Mouse (Mus musculus): ENCODE data around the gene Nptxr. TPM values are rescaled to one million over a fixed set of nuclear protein-coding genes. Genes with fewer than 3 reads are reported as not detected.
A peak's percentile ranks its signal among the peaks of the same experiment; 100 is the strongest.

Gene Nptxr
- polyA plus RNA-seq, 1 experiment, result 53.6 TPM

DNA sequence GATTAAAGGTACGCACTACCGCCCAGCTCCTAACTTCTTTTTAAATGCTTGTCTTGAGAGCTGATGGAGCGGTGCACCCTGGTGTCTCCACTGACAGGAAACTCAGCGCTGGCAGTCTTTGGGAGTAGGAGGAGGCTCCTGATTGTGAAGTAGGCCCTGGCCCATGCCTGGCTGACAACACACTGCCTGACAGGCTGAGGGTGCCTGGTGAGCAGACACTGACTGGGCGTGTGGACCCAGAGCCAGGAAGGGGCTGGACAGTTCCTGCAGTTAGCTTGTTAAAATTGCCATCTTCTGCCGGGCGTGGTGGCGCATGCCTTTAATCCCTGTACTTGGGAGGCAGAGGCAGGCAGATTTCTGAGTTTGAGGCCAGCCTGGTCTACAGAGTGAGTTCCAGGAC is 54.3 kb downstream of the Nptxr start:
- no peak for DNase-seq (ENCODE audit: low read depth)
- TF ChIP-seq POLR2A (IDR thresholded peaks at IDR 0.05; ENCODE audit: borderline replicate concordance, extremely low read depth, insufficient read depth, insufficient read length, poor library complexity, severe bottlenecking), result no peak
- TF ChIP-seq CTCF (IDR thresholded peaks at IDR 0.05; ENCODE audit: borderline replicate concordance, extremely low read depth, insufficient read depth, insufficient read length), result no peak

DNA sequence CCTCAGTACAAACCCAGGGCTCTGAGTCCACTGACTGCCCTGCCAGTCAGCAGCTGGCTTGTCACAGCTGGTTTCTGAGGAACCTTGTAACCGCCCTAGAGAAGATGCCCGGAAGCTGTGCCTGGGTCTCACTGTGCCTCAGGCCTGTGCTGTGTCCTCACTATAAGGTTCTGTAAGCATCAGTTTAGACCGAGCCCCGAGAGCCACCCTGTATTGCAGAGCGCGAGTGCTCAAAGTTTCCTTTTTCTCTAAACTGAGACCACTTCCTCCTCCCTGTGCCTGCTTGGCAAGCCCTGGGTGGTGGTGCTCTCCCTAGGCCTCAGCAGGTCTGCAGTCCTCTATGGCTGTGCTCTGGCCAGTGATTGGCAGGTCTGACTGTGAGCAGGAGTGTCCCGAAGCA is 55.4 kb downstream of the Nptxr start:
- TF ChIP-seq POLR2A (IDR thresholded peaks at IDR 0.05; ENCODE audit: borderline replicate concordance, extremely low read depth, insufficient read depth, insufficient read length, poor library complexity, severe bottlenecking) (no peak), CTCF (IDR thresholded peaks at IDR 0.05; ENCODE audit: borderline replicate concordance, extremely low read depth, insufficient read depth, insufficient read length) (no peak)
- DNase-seq (ENCODE audit: low read depth), result no peak

DNA sequence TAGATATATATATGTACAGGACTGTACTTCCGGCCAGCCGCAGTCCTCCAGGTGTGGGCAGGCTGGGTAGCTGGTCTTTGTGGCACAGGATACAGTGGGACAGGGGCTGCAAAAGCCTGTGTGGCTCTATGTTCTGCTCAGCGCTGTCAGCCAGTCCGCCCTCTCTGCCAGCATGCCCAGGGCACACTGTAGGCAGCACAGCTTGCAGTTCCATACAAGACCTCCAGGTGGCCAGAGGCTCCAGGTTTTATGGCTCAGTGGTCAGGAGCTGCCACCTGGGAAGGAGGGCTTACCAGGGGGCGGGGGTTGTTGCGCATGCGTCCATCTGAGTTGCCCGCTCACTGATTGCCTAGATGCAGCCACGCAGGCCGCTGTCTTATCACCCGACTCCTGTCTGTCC is 56.6 kb downstream of the Nptxr start:
- TF ChIP-seq CTCF (IDR thresholded peaks at IDR 0.05; ENCODE audit: borderline replicate concordance, extremely low read depth, insufficient read depth, insufficient read length) (peak; percentile 62; the same call in 1 of the 2 replicates), POLR2A (IDR thresholded peaks at IDR 0.05; ENCODE audit: borderline replicate concordance, extremely low read depth, insufficient read depth, insufficient read length, poor library complexity, severe bottlenecking) (no peak)
- peak; percentile 49 for DNase-seq (ENCODE audit: low read depth)

DNA sequence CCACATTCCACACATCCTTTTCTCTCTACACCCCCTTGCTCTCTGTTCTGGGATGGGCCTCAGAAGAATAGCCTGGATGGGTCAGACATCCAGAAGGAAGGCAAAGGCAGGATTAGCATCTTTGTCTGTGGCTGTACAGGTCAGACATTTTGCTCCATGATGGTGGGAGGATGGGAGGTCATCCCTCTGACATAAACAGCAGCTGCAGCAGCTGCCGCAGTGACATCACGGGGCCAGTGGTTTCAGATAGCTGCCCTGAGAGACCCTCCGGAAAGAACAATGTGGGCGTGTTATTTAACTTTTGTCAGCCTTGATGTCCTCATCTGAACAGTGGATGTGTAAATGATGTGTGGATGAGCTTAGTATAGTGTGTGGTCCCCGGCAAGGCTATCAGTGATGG is 58.7 kb downstream of the Nptxr start:
- DNase-seq (ENCODE audit: low read depth), result no peak
- no peak for TF ChIP-seq CTCF (IDR thresholded peaks at IDR 0.05; ENCODE audit: borderline replicate concordance, extremely low read depth, insufficient read depth, insufficient read length)
- TF ChIP-seq POLR2A (IDR thresholded peaks at IDR 0.05; ENCODE audit: borderline replicate concordance, extremely low read depth, insufficient read depth, insufficient read length, poor library complexity, severe bottlenecking), result no peak

DNA sequence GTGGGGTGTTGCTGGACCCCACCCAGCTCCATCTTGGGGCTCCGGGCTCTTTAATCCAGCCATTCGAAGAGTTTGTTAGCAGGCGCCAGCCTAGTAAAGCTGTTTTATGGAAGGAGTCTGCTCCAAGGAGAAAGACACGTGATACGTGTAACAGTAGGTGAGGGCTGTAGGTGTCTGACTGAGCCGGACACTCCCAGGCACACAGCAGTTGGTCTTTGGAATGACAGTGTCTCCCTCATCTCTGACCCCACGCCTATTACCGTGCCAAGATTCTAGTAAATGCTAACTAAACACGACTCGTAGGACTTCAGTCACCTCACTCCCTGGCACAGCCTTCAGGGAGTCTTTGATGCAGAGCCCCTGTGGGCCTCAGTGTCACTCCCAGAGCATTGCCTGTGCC is 59.3 kb downstream of the Nptxr start:
- TF ChIP-seq CTCF (IDR thresholded peaks at IDR 0.05; ENCODE audit: borderline replicate concordance, extremely low read depth, insufficient read depth, insufficient read length) (no peak), POLR2A (IDR thresholded peaks at IDR 0.05; ENCODE audit: borderline replicate concordance, extremely low read depth, insufficient read depth, insufficient read length, poor library complexity, severe bottlenecking) (no peak)
- no peak for DNase-seq (ENCODE audit: low read depth)

DNA sequence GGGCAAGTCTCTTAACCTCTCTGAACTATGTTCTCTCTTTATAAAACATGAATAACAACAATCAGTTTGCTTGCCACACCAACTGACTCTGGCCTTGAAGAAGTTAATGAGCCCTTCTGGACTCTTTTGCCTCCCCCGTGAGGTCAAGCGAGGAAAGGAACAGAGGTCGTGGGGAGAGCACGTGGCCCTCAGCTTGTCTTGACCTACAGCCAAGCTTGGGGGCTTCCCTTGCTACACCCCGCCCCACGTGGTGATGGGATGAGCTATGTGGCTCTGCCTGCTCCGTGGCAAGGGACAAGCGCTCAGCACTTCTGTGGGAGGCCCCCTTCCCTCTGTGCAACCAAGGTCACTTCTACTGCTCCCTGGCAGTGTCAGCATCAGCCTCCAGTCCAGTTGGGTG is 59.8 kb downstream of the Nptxr start:
- no peak for DNase-seq (ENCODE audit: low read depth)
- TF ChIP-seq CTCF (IDR thresholded peaks at IDR 0.05; ENCODE audit: borderline replicate concordance, extremely low read depth, insufficient read depth, insufficient read length) (no peak), POLR2A (IDR thresholded peaks at IDR 0.05; ENCODE audit: borderline replicate concordance, extremely low read depth, insufficient read depth, insufficient read length, poor library complexity, severe bottlenecking) (no peak)

DNA sequence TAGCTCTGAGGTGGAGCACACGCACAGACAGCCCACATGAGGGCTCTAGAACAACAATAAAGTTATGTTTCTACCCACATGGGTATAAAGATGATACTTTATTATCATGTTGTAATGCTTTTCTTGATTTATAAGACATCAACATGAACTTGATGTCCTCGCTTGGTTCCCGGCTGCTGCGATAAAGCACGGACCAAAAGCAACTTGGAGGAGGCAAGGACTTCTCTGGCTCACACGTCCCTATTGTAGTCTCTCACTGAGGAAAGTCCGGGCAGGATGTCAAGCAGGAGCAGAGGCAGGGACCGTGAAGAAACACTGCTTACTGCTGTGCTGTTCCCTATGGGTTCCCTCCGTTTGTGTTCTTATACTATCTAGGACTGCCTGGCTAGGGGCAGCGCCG is 60.6 kb downstream of the Nptxr start:
- DNase-seq (ENCODE audit: low read depth), result no peak
- no peak for TF ChIP-seq POLR2A (IDR thresholded peaks at IDR 0.05; ENCODE audit: borderline replicate concordance, extremely low read depth, insufficient read depth, insufficient read length, poor library complexity, severe bottlenecking)
- TF ChIP-seq CTCF (IDR thresholded peaks at IDR 0.05; ENCODE audit: borderline replicate concordance, extremely low read depth, insufficient read depth, insufficient read length), result no peak

DNA sequence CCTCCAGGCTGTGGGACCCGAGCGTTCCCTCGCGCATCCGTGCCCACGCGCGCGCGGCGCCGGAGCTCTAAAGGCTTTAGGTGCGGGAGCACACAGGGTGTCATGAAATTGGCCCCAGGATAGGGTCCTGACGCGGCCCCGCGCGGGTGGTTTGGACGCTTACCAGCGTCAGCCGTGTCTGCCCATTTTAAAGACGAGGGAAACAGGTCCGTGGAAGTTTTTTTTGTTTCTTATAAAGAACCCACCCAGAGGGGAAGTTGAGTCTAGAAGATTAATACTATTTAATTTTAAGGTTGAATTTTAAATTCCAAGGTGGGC is 61.9 kb downstream of the Nptxr start:
- no peak for DNase-seq (ENCODE audit: low read depth)
- no peak; the same call in 1 of the 2 replicates for TF ChIP-seq POLR2A (IDR thresholded peaks at IDR 0.05; ENCODE audit: borderline replicate concordance, extremely low read depth, insufficient read depth, insufficient read length, poor library complexity, severe bottlenecking)
- TF ChIP-seq CTCF (IDR thresholded peaks at IDR 0.05; ENCODE audit: borderline replicate concordance, extremely low read depth, insufficient read depth, insufficient read length), result no peak

DNA sequence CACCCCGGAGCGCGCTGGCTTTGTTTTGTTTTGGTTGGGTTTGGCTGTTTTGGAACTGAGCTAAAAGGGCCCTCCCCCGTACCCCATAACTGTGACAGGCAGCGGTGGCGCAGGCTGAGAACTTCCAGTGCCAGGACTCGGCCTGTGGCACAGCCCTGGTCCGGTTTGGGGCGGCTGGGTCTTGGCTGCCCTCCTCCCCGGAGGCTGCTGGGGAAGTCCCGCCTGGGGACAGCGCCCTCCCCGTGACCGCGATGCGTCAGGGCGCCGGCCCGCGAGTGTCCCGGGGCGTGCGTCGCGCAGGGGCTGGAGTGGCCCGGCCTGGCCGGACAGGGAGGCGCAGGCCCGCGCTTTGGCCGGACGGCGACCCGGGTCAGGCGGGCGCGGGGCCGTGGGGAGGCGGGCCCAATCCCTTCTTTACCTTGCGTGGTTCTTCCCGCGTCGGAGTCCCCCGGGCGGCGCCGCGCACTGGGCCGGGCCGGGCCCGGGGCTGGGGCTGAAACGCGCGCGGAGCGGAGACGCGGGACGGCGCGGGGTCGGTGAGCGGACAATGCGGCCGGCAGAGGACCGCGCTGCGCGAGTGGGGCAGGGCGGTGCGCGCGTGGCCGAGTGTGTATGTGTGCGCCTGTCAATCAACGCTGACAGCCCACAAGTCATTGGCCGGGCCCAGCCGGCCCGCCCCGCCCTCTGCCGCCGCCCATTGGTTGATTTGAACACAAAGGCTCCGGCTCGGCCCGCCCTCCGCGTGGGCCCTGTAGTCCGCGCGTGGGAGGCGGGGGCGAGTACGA is 62.5 kb downstream of the Nptxr start, which contains the start of gene Sun2:
Gene Sun2 (minus strand): TSS at position 616 of the 785 bp plus-strand sequence.
- peak; percentile 97 for DNase-seq (ENCODE audit: low read depth)
- peak; percentile 56; the same call in 1 of the 2 replicates for TF ChIP-seq POLR2A (IDR thresholded peaks at IDR 0.05; ENCODE audit: borderline replicate concordance, extremely low read depth, insufficient read depth, insufficient read length, poor library complexity, severe bottlenecking)
- no peak for TF ChIP-seq CTCF (IDR thresholded peaks at IDR 0.05; ENCODE audit: borderline replicate concordance, extremely low read depth, insufficient read depth, insufficient read length)

DNA sequence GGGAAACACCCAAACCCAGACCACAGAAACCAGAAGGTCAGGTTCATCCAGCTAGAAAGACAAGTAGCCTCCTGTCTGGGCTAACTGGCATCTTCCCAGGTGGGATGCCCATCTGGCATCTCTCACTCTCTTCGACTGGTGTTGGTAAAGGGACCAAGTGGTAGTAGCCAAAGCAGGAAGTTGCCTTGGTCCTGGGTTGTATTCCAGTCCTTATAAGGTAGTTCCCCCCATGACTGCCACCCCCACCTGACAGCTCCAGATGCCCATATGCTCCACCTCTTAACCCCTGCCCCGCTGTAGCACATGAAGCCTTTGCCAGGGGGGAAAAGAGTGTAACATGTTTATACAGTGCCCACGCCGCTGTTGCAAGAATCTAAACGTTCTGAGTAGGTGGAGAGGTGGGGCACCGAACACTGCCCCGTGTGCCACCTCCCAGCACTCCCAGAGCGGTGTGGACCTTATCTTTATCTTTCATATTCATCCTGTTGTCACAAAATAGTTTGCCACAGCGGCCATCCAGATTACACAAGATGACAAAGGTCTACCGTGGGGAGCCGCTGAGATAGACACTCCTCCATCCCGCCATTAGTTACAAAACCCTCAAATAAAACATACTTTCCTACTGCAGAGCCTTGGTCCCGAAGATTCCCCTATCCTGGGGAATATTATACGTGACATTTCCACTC is 63.2 kb downstream of the Nptxr start:
- DNase-seq (ENCODE audit: low read depth), result no peak
- no peak for TF ChIP-seq POLR2A (IDR thresholded peaks at IDR 0.05; ENCODE audit: borderline replicate concordance, extremely low read depth, insufficient read depth, insufficient read length, poor library complexity, severe bottlenecking)
- TF ChIP-seq CTCF (IDR thresholded peaks at IDR 0.05; ENCODE audit: borderline replicate concordance, extremely low read depth, insufficient read depth, insufficient read length), result no peak

DNA sequence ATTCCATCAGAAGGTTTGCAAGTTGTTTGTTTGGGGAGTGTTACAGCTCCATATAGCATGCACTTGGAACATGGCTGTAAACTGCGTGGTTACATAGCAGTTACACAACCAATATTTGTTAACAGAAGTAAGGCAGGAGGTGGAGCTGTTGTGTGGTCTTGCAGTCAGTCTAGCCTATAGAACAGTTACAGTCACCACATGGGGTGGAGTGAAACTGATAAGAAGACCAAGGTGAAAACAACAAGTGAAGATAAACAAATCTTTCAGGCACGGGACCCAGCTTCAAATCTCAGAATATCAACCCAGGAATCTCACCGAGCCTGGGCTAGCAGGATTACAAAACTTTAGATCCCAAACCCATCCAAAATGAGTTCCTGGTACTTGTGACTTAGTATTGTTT is 63.8 kb downstream of the Nptxr start:
- DNase-seq (ENCODE audit: low read depth), result no peak
- TF ChIP-seq POLR2A (IDR thresholded peaks at IDR 0.05; ENCODE audit: borderline replicate concordance, extremely low read depth, insufficient read depth, insufficient read length, poor library complexity, severe bottlenecking) (no peak), CTCF (IDR thresholded peaks at IDR 0.05; ENCODE audit: borderline replicate concordance, extremely low read depth, insufficient read depth, insufficient read length) (no peak)

Other genes starting within 250 kb of the Nptxr start
- 4.0 and 5.0 TPM in 2 replicates for gene Dmc1, start 199.7 kb downstream of the Nptxr start, polyA plus RNA-seq (2012; rRNA removed)
- 33.7 and 33.9 TPM in 2 replicates for gene Fam227a, start 145.8 kb downstream of the Nptxr start, polyA plus RNA-seq (2012; rRNA removed)
- gene Cby1, start 145.6 kb downstream of the Nptxr start, polyA plus RNA-seq (2012; rRNA removed), result 29.4 and 31.5 TPM in 2 replicates
- gene Tomm22, start 133.9 kb downstream of the Nptxr start, polyA plus RNA-seq (2012; rRNA removed), result 114 and 142 TPM in 2 replicates
- 34.9 and 37.4 TPM in 2 replicates for gene Josd1, start 116.8 kb downstream of the Nptxr start, polyA plus RNA-seq (2012; rRNA removed)
- gene Gtpbp1, start 113.9 kb downstream of the Nptxr start, polyA plus RNA-seq (2012; rRNA removed), result 41.2 and 61.0 TPM in 2 replicates
- gene Sun2, start 62.2 kb downstream of the Nptxr start, polyA plus RNA-seq (2012; rRNA removed), result 46.5 and 47.9 TPM in 2 replicates
- 77.6 and 110 TPM in 2 replicates for gene Dnal4, start 26.9 kb downstream of the Nptxr start, polyA plus RNA-seq (2012; rRNA removed)
- 0.53 and 1.8 TPM in 2 replicates for gene Npcd, start 29.5 kb upstream of the Nptxr start, polyA plus RNA-seq (2012; rRNA removed)
- 69.6 and 84.6 TPM in 2 replicates for gene Cbx6, start 29.9 kb upstream of the Nptxr start, polyA plus RNA-seq (2012; rRNA removed)
- 4.7 and 5.6 TPM in 2 replicates for gene Apobec3, start 86.9 kb upstream of the Nptxr start, polyA plus RNA-seq (2012; rRNA removed)
- 10.9 and 14.4 TPM in 2 replicates for gene Cbx7, start 166.4 kb upstream of the Nptxr start, polyA plus RNA-seq (2012; rRNA removed)
- 12.3 and 16.8 TPM in 2 replicates for gene Pdgfb, start 210.2 kb upstream of the Nptxr start, polyA plus RNA-seq (2012; rRNA removed)